Mouse (Mus musculus) heart, postnatal 0 days (tissue): ENCODE measurements around the gene Ica1.

Experiments used
- CTCF ChIP-seq: IDR thresholded peaks from 2 replicates; pipeline ENCODE4 v1.5.1; 2016; ENCODE audit warnings: antibody characterized with exemption, control low read depth, low read depth
- EP300 ChIP-seq: IDR thresholded peaks from 2 replicates; pipeline ENCODE4 v1.6.1; 2016; ENCODE audit warnings: antibody characterized with exemption, low read depth

GRCm38 (mm10) chr6:8765801-8766200, 12.5 kb downstream of the Ica1 start:
- TF ChIP-seq CTCF (no peak), EP300 (no peak)
